Mouse (Mus musculus) stomach, embryonic 16.5 days (tissue): ENCODE data around the gene Lpcat1. TPM values are rescaled to one million over a fixed set of nuclear protein-coding genes. Genes with fewer than 3 reads are reported as not detected.

Experiments
- ATAC-seq: fragments of 200-750 bp; cut with Nextera tagmentation; 2 replicates; pipeline ENCODE4 v1.8.0; 2017; ENCODE audit warnings: moderate number of reproducible peaks, moderate TSS enrichment; ENCODE audit not compliant: insufficient read depth, low FRiP score
- H3K27ac ChIP-seq: fragments of 300-500 bp; sonication (generic); 2 replicates; pipeline ENCODE4 v1.5.1; 2014; ENCODE audit warnings: low read length
- H3K27me3 ChIP-seq: fragments of 300-500 bp; sonication (generic); 2 replicates; pipeline ENCODE4 v1.6.1; 2014; ENCODE audit warnings: low read length, control low read depth, mixed read lengths; ENCODE audit not compliant: control insufficient read depth, insufficient read depth
- H3K36me3 ChIP-seq: fragments of 300-500 bp; sonication (generic); 2 replicates; pipeline ENCODE4 v1.6.1; 2014; ENCODE audit warnings: low read length; ENCODE audit not compliant: control insufficient read depth, insufficient read depth
- H3K4me1 ChIP-seq: fragments of 300-500 bp; sonication (generic); 2 replicates; pipeline ENCODE4 v1.6.1; 2014; ENCODE audit warnings: low read length, control low read depth, mixed read lengths; ENCODE audit not compliant: control insufficient read depth, insufficient read depth
- H3K4me2 ChIP-seq: fragments of 300-500 bp; sonication (generic); 2 replicates; pipeline ENCODE4 v1.6.1; 2014; ENCODE audit warnings: low read depth, low read length, mixed read lengths
- H3K4me3 ChIP-seq: fragments of 300-500 bp; sonication (generic); replicated peaks from 2 replicates; pipeline ENCODE4 v1.5.1; 2014; ENCODE audit warnings: mild to moderate bottlenecking, low read length
- H3K9ac ChIP-seq: fragments of 300-500 bp; sonication (generic); 2 replicates; pipeline ENCODE4 v1.6.1; 2014; ENCODE audit warnings: low read length
- H3K9me3 ChIP-seq: fragments of 300-500 bp; sonication (generic); replicated peaks from 2 replicates; pipeline ENCODE4 v1.6.1; 2016; ENCODE audit warnings: low read length, control low read depth; ENCODE audit not compliant: control insufficient read depth
- WGBS: fragments of 180-500 bp; shearing (Covaris S2); extraction: QIAGEN DNeasy Blood & Tissue Kit; methylation state at CpG from one replicate; pipeline ENCODE4 v1.1.7; 2014; 5-methylcytosine and 5-hydroxymethylcytosine counted together
- polyA plus RNA-seq: library from polyadenylated mRNA; unstranded; fragments of >200 nt; fragmentation: Nextera tagmentation; extraction: Ambion mirVana; gene quantifications from 2 replicates; pipeline ENCODE4 v1.2.1, GENCODE M21; 2015

Lpcat1 gene
- polyA plus RNA-seq, 1 experiment from 2014 or later: 21.0 TPM

DNA sequence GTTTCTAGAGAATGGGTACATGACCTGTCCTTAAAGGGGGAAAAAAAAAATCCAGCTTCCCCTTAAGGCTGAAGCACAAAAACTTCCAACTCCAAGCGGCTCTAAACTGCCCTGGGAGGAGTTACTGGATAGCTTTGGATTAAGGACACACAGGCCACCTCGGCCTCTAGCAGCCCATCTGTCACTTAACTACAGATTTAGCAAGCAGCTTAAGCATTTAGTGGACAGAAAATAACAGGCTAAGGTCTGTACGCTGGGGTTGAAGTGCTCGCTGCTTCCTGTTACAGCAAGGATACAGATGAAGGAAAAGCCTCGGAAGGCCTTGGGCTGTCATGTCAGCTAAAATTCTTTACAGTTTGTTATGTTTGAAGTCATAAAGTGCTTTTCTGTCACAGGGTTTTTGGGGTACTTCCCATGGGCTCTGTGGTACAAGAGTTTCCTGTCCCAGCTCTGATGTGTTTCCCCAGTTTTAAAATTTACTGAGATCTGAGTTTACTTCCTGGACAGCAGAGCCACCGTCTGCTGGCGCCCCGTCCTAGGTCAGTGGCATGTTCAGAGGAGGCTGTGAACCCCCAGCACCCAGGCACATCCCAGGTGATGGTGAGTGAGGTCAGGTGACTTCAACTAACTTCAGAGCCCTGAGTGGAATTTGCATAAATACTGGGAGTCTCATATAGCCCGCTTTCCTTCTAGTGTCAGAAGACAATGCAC lies 2.4 kb downstream of the Lpcat1 start:
- Histone ChIP-seq H3K4me3 (no peak overlapping the region), H3K9me3 (no peaks in the 10 kb centered on the region), H3K27me3 (no peaks in the 10 kb centered on the region), H3K4me1 (peaks cover 18% of the 10 kb centered on the region), H3K36me3 (no peaks in the 10 kb centered on the region), H3K4me2 (no peak overlapping the region), H3K27ac (no peak overlapping the region), H3K9ac (peak overlapping the region; percentile 15; the same call in 1 of the 2 replicates)
- WGBS: 51% methylated on average over 9 of the region's 9 CpGs
- no peak for ATAC-seq

DNA sequence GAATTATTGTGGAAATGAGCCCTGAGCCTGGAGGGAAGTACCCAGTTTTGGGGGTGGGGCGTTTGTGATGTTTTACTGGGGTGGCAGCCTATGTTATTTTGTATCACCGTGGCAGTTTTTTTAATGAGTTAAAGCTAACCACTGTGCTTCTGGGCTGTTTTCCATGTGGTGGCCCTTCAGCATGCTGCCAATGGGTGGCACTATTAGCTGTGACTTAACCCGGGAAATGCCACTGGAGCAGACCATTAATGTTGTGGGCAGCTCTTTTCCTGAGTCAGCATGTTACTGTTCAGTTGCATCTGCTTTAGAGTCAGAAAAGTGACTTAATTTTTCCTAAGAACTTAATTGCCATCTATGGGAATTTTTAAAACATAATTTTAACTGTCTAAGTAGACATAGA lies 5.5 kb downstream of the Lpcat1 start:
- no peaks in the 10 kb centered on the region for H3K27me3 ChIP-seq
- H3K27ac ChIP-seq: no peak overlapping the region
- H3K4me1 ChIP-seq: peaks cover 18% of the 10 kb centered on the region
- no peak overlapping the region for H3K4me2 ChIP-seq
- WGBS: 75% methylated on average over 3 of the region's 3 CpGs
- ATAC-seq: no peak
- no peaks in the 10 kb centered on the region for H3K36me3 ChIP-seq
- H3K9me3 ChIP-seq: no peaks in the 10 kb centered on the region
- H3K4me3 ChIP-seq: no peak overlapping the region
- no peak overlapping the region for H3K9ac ChIP-seq

DNA sequence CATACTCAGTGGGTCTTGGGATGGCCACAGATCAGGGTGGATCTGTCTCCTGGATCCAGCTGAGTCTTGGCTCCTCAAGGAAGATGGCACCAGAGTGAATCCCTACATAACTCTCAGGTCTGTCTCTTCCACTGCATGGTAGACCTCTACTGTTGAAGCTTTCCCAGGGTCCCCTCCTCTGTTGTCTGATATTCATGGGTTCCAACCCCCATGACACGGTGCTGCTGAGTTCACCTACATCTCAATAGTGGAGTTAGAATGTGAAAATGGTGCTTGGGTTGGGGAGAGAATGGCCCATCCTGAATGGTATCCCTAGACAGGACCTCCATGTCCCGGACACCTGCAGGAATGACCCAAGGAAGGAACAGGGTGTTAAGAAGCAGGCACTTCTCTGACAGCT lies 6.7 kb downstream of the Lpcat1 start:
- H3K9me3 ChIP-seq: no peaks in the 10 kb centered on the region
- H3K9ac ChIP-seq: no peak overlapping the region
- H3K27ac ChIP-seq: no peak overlapping the region
- H3K4me3 ChIP-seq: no peak overlapping the region
- no peak overlapping the region for H3K4me2 ChIP-seq
- WGBS: 86% methylated on average over 2 of the region's 2 CpGs
- no peak for ATAC-seq
- H3K36me3 ChIP-seq: no peaks in the 10 kb centered on the region
- no peaks in the 10 kb centered on the region for H3K27me3 ChIP-seq
- H3K4me1 ChIP-seq: peaks cover 8% of the 10 kb centered on the region

GRCm38 (mm10) chr13:73474163-73474562 lies 7.2 kb downstream of the Lpcat1 start:
- Histone ChIP-seq H3K9ac (no peak overlapping the region), H3K27ac (no peak overlapping the region), H3K4me3 (no peak overlapping the region), H3K27me3 (no peaks in the 10 kb centered on the region), H3K36me3 (no peaks in the 10 kb centered on the region), H3K4me1 (peaks cover 6% of the 10 kb centered on the region; the same call in 1 of the 2 replicates), H3K4me2 (no peak overlapping the region), H3K9me3 (no peaks in the 10 kb centered on the region)
- WGBS: 88% methylated on average over 6 of the region's 6 CpGs
- ATAC-seq: no peak

GRCm38 (mm10) chr13:73475058-73475980 lies 8.3 kb downstream of the Lpcat1 start:
- Histone ChIP-seq H3K36me3 (no peaks in the 10 kb centered on the region), H3K9me3 (no peaks in the 10 kb centered on the region), H3K4me1 (peaks cover 8% of the 10 kb centered on the region; the same call in 1 of the 2 replicates), H3K27ac (no peak overlapping the region), H3K9ac (no peak overlapping the region), H3K27me3 (no peaks in the 10 kb centered on the region), H3K4me2 (no peak overlapping the region), H3K4me3 (no peak overlapping the region)
- ATAC-seq: peak; percentile 59
- 80% methylated on average over 12 of the region's 12 CpGs for WGBS

GRCm38 (mm10) chr13:73476259-73476658 lies 9.3 kb downstream of the Lpcat1 start:
- H3K36me3 ChIP-seq: no peaks in the 10 kb centered on the region

GRCm38 (mm10) chr13:73476796-73477195 lies 9.8 kb downstream of the Lpcat1 start:
- Histone ChIP-seq H3K9ac (no peak overlapping the region), H3K27ac (no peak overlapping the region), H3K36me3 (no peaks in the 10 kb centered on the region), H3K4me1 (peaks cover 8% of the 10 kb centered on the region; the same call in 1 of the 2 replicates), H3K4me3 (no peak overlapping the region), H3K27me3 (no peaks in the 10 kb centered on the region), H3K4me2 (no peak overlapping the region), H3K9me3 (no peaks in the 10 kb centered on the region)
- WGBS: 83% methylated on average over 8 of the region's 8 CpGs
- no peak for ATAC-seq

More at GRCm38 (mm10) chr13:73476259-73476658, 9.3 kb downstream of the Lpcat1 start:
- H3K4me1 ChIP-seq: peaks cover 8% of the 10 kb centered on the region; the same call in 1 of the 2 replicates
- no peak overlapping the region for H3K4me3 ChIP-seq
- H3K9me3 ChIP-seq: no peaks in the 10 kb centered on the region
- no peak overlapping the region for H3K9ac ChIP-seq
- no peaks in the 10 kb centered on the region for H3K27me3 ChIP-seq
- ATAC-seq: no peak
- H3K4me2 ChIP-seq: no peak overlapping the region
- WGBS: 91% methylated on average over 5 of the region's 5 CpGs
- no peak overlapping the region for H3K27ac ChIP-seq

DNA sequence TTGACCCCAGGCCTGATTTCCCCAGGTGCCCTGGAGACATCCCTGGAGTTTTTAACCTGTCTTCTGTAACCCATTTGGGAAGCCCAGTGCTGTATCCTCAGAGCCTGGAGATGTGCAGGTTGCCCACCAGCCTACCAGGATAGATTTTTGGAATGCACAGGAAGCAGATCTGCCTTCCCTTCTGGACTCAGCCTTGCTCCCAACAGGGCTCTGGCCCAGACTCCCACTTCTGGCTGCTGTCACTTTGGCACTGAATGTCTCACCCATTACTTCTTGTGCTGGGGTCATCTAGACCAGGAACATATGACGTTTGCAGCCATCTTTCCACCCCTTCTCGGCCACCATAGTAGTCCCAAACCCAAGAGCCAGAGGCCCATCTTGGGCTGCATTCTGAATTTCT lies 10.8 kb downstream of the Lpcat1 start:
- H3K36me3 ChIP-seq: no peaks in the 10 kb centered on the region
- no peaks in the 10 kb centered on the region for H3K27me3 ChIP-seq
- 85% methylated on average over 2 of the region's 2 CpGs for WGBS
- H3K4me1 ChIP-seq: peaks cover 10% of the 10 kb centered on the region; the same call in 1 of the 2 replicates
- no peak overlapping the region for H3K9ac ChIP-seq
- H3K9me3 ChIP-seq: no peaks in the 10 kb centered on the region
- ATAC-seq: no peak
- no peak overlapping the region for H3K4me3 ChIP-seq
- H3K4me2 ChIP-seq: no peak overlapping the region
- H3K27ac ChIP-seq: no peak overlapping the region

- H3K9me3 ChIP-seq: peaks cover 10% of the 10 kb centered on the region; the same call in 1 of the 2 replicates
Measured at GRCm38 (mm10) chr13:73482476-73482875, 15.5 kb downstream of the Lpcat1 start.

More at GRCm38 (mm10) chr13:73482476-73482875, 15.5 kb downstream of the Lpcat1 start:
- Histone ChIP-seq H3K4me2 (no peak overlapping the region), H3K27me3 (no peaks in the 10 kb centered on the region), H3K27ac (no peak overlapping the region), H3K4me1 (0 out of 2 replicates have a peak, but pooled peaks cover 14% of the 10 kb centered on the region), H3K9ac (no peak overlapping the region), H3K4me3 (no peak overlapping the region), H3K36me3 (peaks cover 12% of the 10 kb centered on the region; the same call in 1 of the 2 replicates)
- WGBS: 71% methylated on average over 7 of the region's 7 CpGs
- ATAC-seq: no peak
